Mouse (Mus musculus): Measurements from ENCODE around the gene Stard10. TPM values are rescaled to one million over a fixed set of nuclear protein-coding genes. Genes with fewer than 3 reads are reported as not detected.

The Stard10 gene
- polyA plus RNA-seq, 1 experiment from 2014 or later, result 6.8 TPM

- H3K9ac ChIP-seq (replicated peaks), result no peak overlapping the region
- no peak for ATAC-seq
- H3K4me3 ChIP-seq (replicated peaks), result no peak overlapping the region
- H3K9me3 ChIP-seq, result no peaks in the 10 kb centered on the region
- H3K27ac ChIP-seq, result no peak overlapping the region
- peaks cover 10% of the 10 kb centered on the region for H3K4me1 ChIP-seq (replicated peaks)
- H3K36me3 ChIP-seq, result peaks cover 20% of the 10 kb centered on the region
- 86% methylated on average over 3 of the region's 4 CpGs for WGBS
- H3K27me3 ChIP-seq, result no peaks in the 10 kb centered on the region; the same call in 1 of the 2 replicates
- H3K4me2 ChIP-seq (replicated peaks), result no peak overlapping the region
Measured at GRCm38 (mm10) chr7:101292086-101292485, 24.8 kb upstream of the Stard10 start.

GRCm38 (mm10) chr7:101292696-101293095 is 24.2 kb upstream of the Stard10 start:
- peaks cover 12% of the 10 kb centered on the region for H3K4me1 ChIP-seq (replicated peaks)
- H3K4me3 ChIP-seq (replicated peaks), result no peak overlapping the region
- no peak overlapping the region for H3K27ac ChIP-seq
- H3K36me3 ChIP-seq, result peaks cover 20% of the 10 kb centered on the region
- ATAC-seq, result no peak
- no peak overlapping the region for H3K4me2 ChIP-seq (replicated peaks)
- 93% methylated on average over 1 of the region's 1 CpGs for WGBS
- peaks cover 4% of the 10 kb centered on the region for H3K27me3 ChIP-seq
- no peak overlapping the region for H3K9ac ChIP-seq (replicated peaks)
- H3K9me3 ChIP-seq, result no peaks in the 10 kb centered on the region

- no peak overlapping the region for H3K4me2 ChIP-seq (replicated peaks)
- no peaks in the 10 kb centered on the region for H3K9me3 ChIP-seq
- H3K27me3 ChIP-seq, result peaks cover 9% of the 10 kb centered on the region
- H3K4me1 ChIP-seq (replicated peaks), result peaks cover 12% of the 10 kb centered on the region
- 54% methylated on average over 4 of the region's 4 CpGs for WGBS
- no peak overlapping the region for H3K9ac ChIP-seq (replicated peaks)
- no peak overlapping the region for H3K4me3 ChIP-seq (replicated peaks)
- peaks cover 20% of the 10 kb centered on the region for H3K36me3 ChIP-seq
- ATAC-seq, result no peak
- no peak overlapping the region for H3K27ac ChIP-seq
Measured at GRCm38 (mm10) chr7:101293138-101293537, 23.7 kb upstream of the Stard10 start.

- ATAC-seq, result no peak
- Histone ChIP-seq H3K9ac (replicated peaks) (no peak overlapping the region), H3K36me3 (peaks cover 20% of the 10 kb centered on the region), H3K27me3 (peaks cover 13% of the 10 kb centered on the region), H3K9me3 (no peaks in the 10 kb centered on the region), H3K4me1 (replicated peaks) (peaks cover 12% of the 10 kb centered on the region), H3K4me3 (replicated peaks) (no peak overlapping the region), H3K4me2 (replicated peaks) (no peak overlapping the region), H3K27ac (no peak overlapping the region)
- WGBS, result 56% methylated on average over 4 of the region's 4 CpGs
Measured at GRCm38 (mm10) chr7:101293611-101294010, 23.3 kb upstream of the Stard10 start.

- H3K4me1 ChIP-seq (replicated peaks), result peaks cover 12% of the 10 kb centered on the region
- no peak overlapping the region for H3K27ac ChIP-seq
- no peak overlapping the region for H3K9ac ChIP-seq (replicated peaks)
- H3K9me3 ChIP-seq, result no peaks in the 10 kb centered on the region
- H3K4me2 ChIP-seq (replicated peaks), result no peak overlapping the region
- WGBS, result 68% methylated on average over 1 of the region's 1 CpGs
- peaks cover 31% of the 10 kb centered on the region for H3K27me3 ChIP-seq
- ATAC-seq, result no peak
- peaks cover 12% of the 10 kb centered on the region; the same call in 1 of the 2 replicates for H3K36me3 ChIP-seq
- no peak overlapping the region for H3K4me3 ChIP-seq (replicated peaks)
Measured at GRCm38 (mm10) chr7:101295438-101295837, 21.4 kb upstream of the Stard10 start.

- Histone ChIP-seq H3K27me3 (peaks cover 37% of the 10 kb centered on the region), H3K36me3 (peaks cover 9% of the 10 kb centered on the region; the same call in 1 of the 2 replicates), H3K4me1 (replicated peaks) (peaks cover 20% of the 10 kb centered on the region), H3K9ac (replicated peaks) (peak overlapping the region; percentile 71), H3K4me2 (replicated peaks) (peak overlapping the region; percentile 74), H3K9me3 (no peaks in the 10 kb centered on the region), H3K4me3 (replicated peaks) (peak overlapping the region; percentile 34), H3K27ac (peak overlapping the region; percentile 57; the same call in 1 of the 2 replicates)
- peak; percentile 93 for ATAC-seq
- 10% methylated on average over 35 of the region's 35 CpGs for WGBS
Measured at GRCm38 (mm10) chr7:101296252-101297022, 20.4 kb upstream of the Stard10 start.

GRCm38 (mm10) chr7:101297023-101297405 is 19.9 kb upstream of the Stard10 start:
- Histone ChIP-seq H3K27ac (peak overlapping the region; percentile 57; the same call in 1 of the 2 replicates), H3K4me1 (replicated peaks) (peaks cover 20% of the 10 kb centered on the region), H3K9me3 (no peaks in the 10 kb centered on the region), H3K9ac (replicated peaks) (peak overlapping the region; percentile 71), H3K36me3 (peaks cover 6% of the 10 kb centered on the region; the same call in 1 of the 2 replicates), H3K4me2 (replicated peaks) (peak overlapping the region; percentile 74), H3K4me3 (replicated peaks) (peak overlapping the region; percentile 34), H3K27me3 (peaks cover 37% of the 10 kb centered on the region)
- WGBS, result 27% methylated on average over 8 of the region's 8 CpGs
- no peak for ATAC-seq

- no peak for ATAC-seq
- Histone ChIP-seq H3K9me3 (no peaks in the 10 kb centered on the region), H3K4me2 (replicated peaks) (no peak overlapping the region), H3K27me3 (peaks cover 37% of the 10 kb centered on the region), H3K4me1 (replicated peaks) (peaks cover 27% of the 10 kb centered on the region), H3K9ac (replicated peaks) (no peak overlapping the region), H3K27ac (no peak overlapping the region), H3K36me3 (no peaks in the 10 kb centered on the region), H3K4me3 (replicated peaks) (no peak overlapping the region)
- 83% methylated on average over 3 of the region's 3 CpGs for WGBS
Measured at GRCm38 (mm10) chr7:101298375-101298774, 18.5 kb upstream of the Stard10 start.

- Histone ChIP-seq H3K4me1 (replicated peaks) (peaks cover 22% of the 10 kb centered on the region), H3K27ac (peak overlapping the region; percentile 62), H3K4me2 (replicated peaks) (peak overlapping the region; percentile 90), H3K9me3 (no peaks in the 10 kb centered on the region), H3K4me3 (replicated peaks) (peak overlapping the region; percentile 70), H3K36me3 (no peaks in the 10 kb centered on the region), H3K9ac (replicated peaks) (peak overlapping the region; percentile 74), H3K27me3 (peaks cover 37% of the 10 kb centered on the region)
- under 1% methylated on average over 30 of the region's 30 CpGs for WGBS
- no peak; the same call in 1 of the 2 replicates for ATAC-seq
Measured at GRCm38 (mm10) chr7:101301361-101301880, 15.5 kb upstream of the Stard10 start.

- Histone ChIP-seq H3K36me3 (no peaks in the 10 kb centered on the region), H3K4me3 (replicated peaks) (peak within 1 kb of the TSS; percentile 70), H3K9ac (replicated peaks) (peak within 1 kb of the TSS; percentile 74), H3K27ac (peak within 1 kb of the TSS; percentile 62), H3K9me3 (no peaks in the 10 kb centered on the region), H3K4me2 (replicated peaks) (peak within 1 kb of the TSS; percentile 90), H3K4me1 (replicated peaks) (peaks cover 18% of the 10 kb centered on the region), H3K27me3 (peaks cover 37% of the 10 kb centered on the region)
- peak; percentile 98 for ATAC-seq
- WGBS, result under 1% methylated on average over 38 of the region's 39 CpGs
Measured at GRCm38 (mm10) chr7:101301881-101302456, 14.9 kb upstream of the Stard10 start, which contains the start of gene Atg16l2. Gene Atg16l2 (minus strand): TSS chr7:101302251.

- H3K9ac ChIP-seq (replicated peaks), result peak overlapping the region; percentile 74
- no peaks in the 10 kb centered on the region for H3K9me3 ChIP-seq
- ATAC-seq, result no peak
- peaks cover 37% of the 10 kb centered on the region for H3K27me3 ChIP-seq
- peak overlapping the region; percentile 62 for H3K27ac ChIP-seq
- H3K36me3 ChIP-seq, result no peaks in the 10 kb centered on the region
- peak overlapping the region; percentile 70 for H3K4me3 ChIP-seq (replicated peaks)
- peak overlapping the region; percentile 90 for H3K4me2 ChIP-seq (replicated peaks)
- 23% methylated on average over 7 of the region's 7 CpGs for WGBS
- peaks cover 15% of the 10 kb centered on the region for H3K4me1 ChIP-seq (replicated peaks)
Measured at GRCm38 (mm10) chr7:101302691-101303090, 14.2 kb upstream of the Stard10 start.

GRCm38 (mm10) chr7:101306841-101307240 is 10.0 kb upstream of the Stard10 start:
- H3K27me3 ChIP-seq, result 0 out of 2 replicates have a peak, but pooled peaks cover 7% of the 10 kb centered on the region
- H3K9me3 ChIP-seq, result no peaks in the 10 kb centered on the region
- H3K36me3 ChIP-seq, result no peaks in the 10 kb centered on the region
- no peak for ATAC-seq
- no peak overlapping the region for H3K9ac ChIP-seq (replicated peaks)
- no peak overlapping the region for H3K27ac ChIP-seq
- no peak overlapping the region for H3K4me3 ChIP-seq (replicated peaks)
- H3K4me2 ChIP-seq (replicated peaks), result no peak overlapping the region
- WGBS, result 64% methylated on average over 2 of the region's 2 CpGs
- peaks cover 10% of the 10 kb centered on the region for H3K4me1 ChIP-seq (replicated peaks)
